Comparison of ENCODE assay signal across 11 mouse cellular contexts in the genomic region with DNA sequence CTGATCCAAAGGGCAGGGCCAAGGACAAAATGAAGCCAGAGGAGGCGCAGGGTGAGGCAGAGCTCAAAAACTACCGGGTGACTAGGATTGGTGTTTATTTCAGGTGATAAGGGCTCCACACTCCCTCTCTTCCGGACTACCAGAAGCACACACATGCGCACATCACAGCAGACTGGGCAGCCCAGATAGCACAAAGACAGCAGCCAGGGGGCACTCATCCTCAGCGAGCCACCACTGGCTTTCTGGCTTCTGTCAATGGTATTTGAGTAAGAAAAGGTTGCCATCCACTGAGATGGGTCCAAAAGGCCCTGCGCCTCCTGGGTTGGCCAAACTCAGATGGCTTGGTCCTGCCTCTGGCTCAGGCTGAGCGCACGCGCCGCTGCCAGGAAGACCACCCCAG. TPM values are rescaled to one million over a fixed set of nuclear protein-coding genes. Genes with fewer than 3 reads are reported as not detected.
DNase-seq lines count a peak whose midpoint lies in the region; ATAC-seq and TF ChIP-seq lines count a peak whose summit lies in the region.
"Had no signal": no experiment of that assay in that cellular context is flagged by ENCODE, and none has a peak within 500 bp of the region (broad histone marks: within the 10 kb centered on the region; RNA-seq: fewer than 3 reads in every experiment).

No protein-coding gene starts in this region.

- peak; percentile 41; the same call in 1 of the 2 replicates for TF ChIP-seq CTCF in layer of hippocampus, adult 2 months (conservative IDR thresholded peaks at IDR 0.05)

- no peak for DNase-seq in layer of hippocampus, adult 2 months (ENCODE audit: low spot score in 2 of 2)
- no peak for DNase-seq in layer of hippocampus, adult 11-12 months (ENCODE audit: low spot score)
- peak; percentile 22 for DNase-seq in WW6 (ENCODE audit: low read depth, low spot score)
- peak; percentile 56 for DNase-seq in retina, postnatal 1 day
- DNase-seq in frontal cortex, adult 2 months (ENCODE audit: extremely low spot score in 1 of 2, low spot score in 1 of 2): no peak
- no peak for DNase-seq in ovary, postnatal 14 days (ENCODE audit: low spot score)
- DNase-seq in right cerebral cortex, postnatal 10 days (ENCODE audit: low spot score in 2 of 2): no peak
- DNase-seq: cerebellum, adult 18-20 months; right cerebral cortex, adult 18-20 months had no signal

- ATAC-seq in inflammation-experienced regulatory T-cells, adult 6 months: peak; percentile 24

- H3K4me3 ChIP-seq in layer of hippocampus, adult 2 months: no peak overlapping the region

- H3K27ac ChIP-seq in layer of hippocampus, adult 2 months: no peak overlapping the region

RNA-seq across cellular contexts. Expression of a gene that starts 15.7 kb away (rescaled TPM):
- 1 to 10 TPM; 5.0 to 5.2 TPM for total RNA-seq in layer of hippocampus, adult 2 months (2021)
- polyA plus RNA-seq in inflammation-experienced regulatory T-cells, adult 6 months (2017; shearing (Covaris generic)): not detected
- 1.8 and 2.6 TPM in 2 replicates for polyA plus RNA-seq in frontal cortex, adult 2 months (2012; rRNA removed)
- polyA plus RNA-seq: large intestine, adult 2 months had no signal

Comparison
In these comparisons a context has a peak if more than half of its experiments do, and no peak if none do; other contexts are left out.
1. DNase-seq: peak in WW6 (single experiment) and retina, postnatal 1 day (single experiment); none in layer of hippocampus, adult 2 months (0 of 2), layer of hippocampus, adult 11-12 months (single experiment), frontal cortex, adult 2 months (0 of 2), ovary, postnatal 14 days (single experiment) and right cerebral cortex, postnatal 10 days (0 of 2).